Mouse (Mus musculus): ENCODE data around the gene Zfp422.

- TF ChIP-seq GATA1 (IDR thresholded peaks at IDR 0.05; ENCODE audit: borderline replicate concordance, low read length) (no peak), FLI1 (IDR thresholded peaks at IDR 0.05; ENCODE audit: low read length) (no peak)
These were observed 38.6 kb upstream of the Zfp422 start for GRCm38 (mm10) chr6:116667382-116667781.
